Mouse (Mus musculus): Measurements from ENCODE around the gene 6030445D17Rik. TPM values are rescaled to one million over a fixed set of nuclear protein-coding genes. Genes with fewer than 3 reads are reported as not detected.

Gene 6030445D17Rik
- total and polyA plus RNA-seq, 2 experiments = 0.15 to 0.18 TPM

- 64% methylated on average over 4 of the region's 4 CpGs for WGBS
- H3K27me3 ChIP-seq (ENCODE audit: control insufficient read depth, insufficient read depth, low read length) = no peaks in the 10 kb centered on the region
Measured at GRCm38 (mm10) chr4:136461206-136461605, 844 bp upstream of the 6030445D17Rik start.

GRCm38 (mm10) chr4:136461761-136462085 is 327 bp upstream of the 6030445D17Rik start:
- H3K4me1 ChIP-seq (ENCODE audit: control insufficient read depth, insufficient read depth, low read length) = peaks cover 4% of the 10 kb centered on the region; the same call in 1 of the 2 replicates
- H3K79me2 ChIP-seq (ENCODE audit: control insufficient read depth, insufficient read depth, low read length) = no peaks in the 10 kb centered on the region
- no peak for DNase-seq (ENCODE audit: extremely low read depth, low read depth, low spot score)
- H3K4me3 ChIP-seq (ENCODE audit: insufficient read depth, low read depth, low read length) = peak overlapping the region; percentile 88; the same call in 1 of the 2 replicates
- 0 out of 2 replicates have a peak overlapping the region, but pooled peaks have one; percentile 1 for H3K27ac ChIP-seq (replicated peaks; ENCODE audit: insufficient read depth, low read depth, low read length)
- no peaks in the 10 kb centered on the region for H3K27me3 ChIP-seq (ENCODE audit: control insufficient read depth, insufficient read depth, low read length)
- no peak overlapping the region for H3K9ac ChIP-seq (ENCODE audit: low read depth, low read length)
- H3K36me3 ChIP-seq (ENCODE audit: control insufficient read depth, insufficient read depth, low read length) = no peaks in the 10 kb centered on the region
- WGBS = 35% methylated on average over 6 of the region's 6 CpGs
- no peak for TF ChIP-seq CTCF (IDR thresholded peaks at IDR 0.05; ENCODE audit: low read depth, low read length)
- TF ChIP-seq POLR2A (IDR thresholded peaks at IDR 0.05; ENCODE audit: extremely low read depth, insufficient read depth, low read length) = no peak

More at GRCm38 (mm10) chr4:136461206-136461605, 844 bp upstream of the 6030445D17Rik start:
- no peak for DNase-seq (ENCODE audit: extremely low read depth, low read depth, low spot score)
- H3K36me3 ChIP-seq (ENCODE audit: control insufficient read depth, insufficient read depth, low read length) = no peaks in the 10 kb centered on the region
- TF ChIP-seq POLR2A (IDR thresholded peaks at IDR 0.05; ENCODE audit: extremely low read depth, insufficient read depth, low read length) = no peak
- TF ChIP-seq CTCF (IDR thresholded peaks at IDR 0.05; ENCODE audit: low read depth, low read length) = no peak
- peaks cover 4% of the 10 kb centered on the region; the same call in 1 of the 2 replicates for H3K4me1 ChIP-seq (ENCODE audit: control insufficient read depth, insufficient read depth, low read length)
- H3K27ac ChIP-seq (replicated peaks; ENCODE audit: insufficient read depth, low read depth, low read length) = no peak overlapping the region
- no peaks in the 10 kb centered on the region for H3K79me2 ChIP-seq (ENCODE audit: control insufficient read depth, insufficient read depth, low read length)
- no peak overlapping the region for H3K9ac ChIP-seq (ENCODE audit: low read depth, low read length)
- no peak overlapping the region for H3K4me3 ChIP-seq (ENCODE audit: insufficient read depth, low read depth, low read length)

- no peak for DNase-seq (ENCODE audit: extremely low read depth, low read depth, low spot score)
- TF ChIP-seq CTCF (IDR thresholded peaks at IDR 0.05; ENCODE audit: low read depth, low read length) (no peak), POLR2A (IDR thresholded peaks at IDR 0.05; ENCODE audit: extremely low read depth, insufficient read depth, low read length) (no peak)
- H3K9ac ChIP-seq (ENCODE audit: low read depth, low read length) = peak overlapping the region; percentile 89
- H3K4me3 ChIP-seq (ENCODE audit: insufficient read depth, low read depth, low read length) = peak overlapping the region; percentile 88
- 23% methylated on average over 8 of the region's 8 CpGs for WGBS
- H3K27ac ChIP-seq (replicated peaks; ENCODE audit: insufficient read depth, low read depth, low read length) = peak overlapping the region; percentile 65
- no peaks in the 10 kb centered on the region for H3K36me3 ChIP-seq (ENCODE audit: control insufficient read depth, insufficient read depth, low read length)
- peaks cover 4% of the 10 kb centered on the region; the same call in 1 of the 2 replicates for H3K4me1 ChIP-seq (ENCODE audit: control insufficient read depth, insufficient read depth, low read length)
- no peaks in the 10 kb centered on the region for H3K27me3 ChIP-seq (ENCODE audit: control insufficient read depth, insufficient read depth, low read length)
- H3K79me2 ChIP-seq (ENCODE audit: control insufficient read depth, insufficient read depth, low read length) = no peaks in the 10 kb centered on the region
Measured at GRCm38 (mm10) chr4:136462839-136463178, 759 bp downstream of the 6030445D17Rik start.

- no peaks in the 10 kb centered on the region for H3K79me2 ChIP-seq (ENCODE audit: control insufficient read depth, insufficient read depth, low read length)
- peaks cover 4% of the 10 kb centered on the region; the same call in 1 of the 2 replicates for H3K4me1 ChIP-seq (ENCODE audit: control insufficient read depth, insufficient read depth, low read length)
- TF ChIP-seq CTCF (IDR thresholded peaks at IDR 0.05; ENCODE audit: low read depth, low read length) = no peak
- TF ChIP-seq POLR2A (IDR thresholded peaks at IDR 0.05; ENCODE audit: extremely low read depth, insufficient read depth, low read length) = no peak
- H3K9ac ChIP-seq (ENCODE audit: low read depth, low read length) = peak overlapping the region; percentile 2; the same call in 1 of the 2 replicates
- H3K27me3 ChIP-seq (ENCODE audit: control insufficient read depth, insufficient read depth, low read length) = no peaks in the 10 kb centered on the region
- peak overlapping the region; percentile 88; the same call in 1 of the 2 replicates for H3K4me3 ChIP-seq (ENCODE audit: insufficient read depth, low read depth, low read length)
- DNase-seq (ENCODE audit: extremely low read depth, low read depth, low spot score) = no peak
- H3K36me3 ChIP-seq (ENCODE audit: control insufficient read depth, insufficient read depth, low read length) = no peaks in the 10 kb centered on the region
- WGBS = 72% methylated on average over 9 of the region's 9 CpGs
- 0 out of 2 replicates have a peak overlapping the region, but pooled peaks have one; percentile 65 for H3K27ac ChIP-seq (replicated peaks; ENCODE audit: insufficient read depth, low read depth, low read length)
Measured at GRCm38 (mm10) chr4:136463436-136463835, 1.4 kb downstream of the 6030445D17Rik start.

- H3K36me3 ChIP-seq (ENCODE audit: control insufficient read depth, insufficient read depth, low read length) = no peaks in the 10 kb centered on the region
- no peak overlapping the region for H3K9ac ChIP-seq (ENCODE audit: low read depth, low read length)
- H3K79me2 ChIP-seq (ENCODE audit: control insufficient read depth, insufficient read depth, low read length) = 0 out of 2 replicates have a peak, but pooled peaks cover 3% of the 10 kb centered on the region
- H3K27me3 ChIP-seq (ENCODE audit: control insufficient read depth, insufficient read depth, low read length) = no peaks in the 10 kb centered on the region
- 62% methylated on average over 4 of the region's 4 CpGs for WGBS
- H3K4me1 ChIP-seq (ENCODE audit: control insufficient read depth, insufficient read depth, low read length) = peaks cover 7% of the 10 kb centered on the region; the same call in 1 of the 2 replicates
- TF ChIP-seq CTCF (IDR thresholded peaks at IDR 0.05; ENCODE audit: low read depth, low read length) (no peak), POLR2A (IDR thresholded peaks at IDR 0.05; ENCODE audit: extremely low read depth, insufficient read depth, low read length) (no peak)
- DNase-seq (ENCODE audit: extremely low read depth, low read depth, low spot score) = no peak
- no peak overlapping the region for H3K4me3 ChIP-seq (ENCODE audit: insufficient read depth, low read depth, low read length)
- H3K27ac ChIP-seq (replicated peaks; ENCODE audit: insufficient read depth, low read depth, low read length) = peak overlapping the region; percentile 47
Measured at GRCm38 (mm10) chr4:136466226-136466625, 4.2 kb downstream of the 6030445D17Rik start.

- Histone ChIP-seq H3K36me3 (ENCODE audit: control insufficient read depth, insufficient read depth, low read length) (no peaks in the 10 kb centered on the region), H3K4me3 (ENCODE audit: insufficient read depth, low read depth, low read length) (no peak overlapping the region), H3K4me1 (ENCODE audit: control insufficient read depth, insufficient read depth, low read length) (peaks cover 7% of the 10 kb centered on the region; the same call in 1 of the 2 replicates), H3K27me3 (ENCODE audit: control insufficient read depth, insufficient read depth, low read length) (no peaks in the 10 kb centered on the region), H3K79me2 (ENCODE audit: control insufficient read depth, insufficient read depth, low read length) (peaks cover 3% of the 10 kb centered on the region; the same call in 1 of the 2 replicates), H3K27ac (replicated peaks; ENCODE audit: insufficient read depth, low read depth, low read length) (no peak overlapping the region), H3K9ac (ENCODE audit: low read depth, low read length) (no peak overlapping the region)
- WGBS = 93% methylated on average over 14 of the region's 14 CpGs
- TF ChIP-seq POLR2A (IDR thresholded peaks at IDR 0.05; ENCODE audit: extremely low read depth, insufficient read depth, low read length) (no peak), CTCF (IDR thresholded peaks at IDR 0.05; ENCODE audit: low read depth, low read length) (no peak)
- no peak for DNase-seq (ENCODE audit: extremely low read depth, low read depth, low spot score)
Measured at GRCm38 (mm10) chr4:136468553-136469327, 6.7 kb downstream of the 6030445D17Rik start.
